Mouse (Mus musculus) C2C12 (cell line): Measurements from ENCODE around the gene Gga3.

Experiments used
- CEBPB ChIP-seq: IDR thresholded peaks from one replicate; pipeline ENCODE4 v1.6.1; 2011; ENCODE audit warnings: low read depth, mild to moderate bottlenecking, control low read depth, moderate library complexity
- CTCF ChIP-seq: IDR thresholded peaks from one replicate; pipeline ENCODE4 v1.5.1; 2011; ENCODE audit not compliant: control insufficient read depth, insufficient read depth, insufficient read length
- FOSL1 ChIP-seq: IDR thresholded peaks from one replicate; pipeline ENCODE4 v1.8.0; 2011; ENCODE audit warnings: mild to moderate bottlenecking, low read length; ENCODE audit not compliant: poor library complexity, insufficient read depth, severe bottlenecking
- MAX ChIP-seq: IDR thresholded peaks from one replicate; pipeline ENCODE4 v1.6.1; 2011; ENCODE audit warnings: mild to moderate bottlenecking, control low read depth
- USF1 ChIP-seq: IDR thresholded peaks from one replicate; pipeline ENCODE4 v1.6.1; 2011; ENCODE audit warnings: low read depth, mild to moderate bottlenecking, control low read depth, moderate library complexity

DNA sequence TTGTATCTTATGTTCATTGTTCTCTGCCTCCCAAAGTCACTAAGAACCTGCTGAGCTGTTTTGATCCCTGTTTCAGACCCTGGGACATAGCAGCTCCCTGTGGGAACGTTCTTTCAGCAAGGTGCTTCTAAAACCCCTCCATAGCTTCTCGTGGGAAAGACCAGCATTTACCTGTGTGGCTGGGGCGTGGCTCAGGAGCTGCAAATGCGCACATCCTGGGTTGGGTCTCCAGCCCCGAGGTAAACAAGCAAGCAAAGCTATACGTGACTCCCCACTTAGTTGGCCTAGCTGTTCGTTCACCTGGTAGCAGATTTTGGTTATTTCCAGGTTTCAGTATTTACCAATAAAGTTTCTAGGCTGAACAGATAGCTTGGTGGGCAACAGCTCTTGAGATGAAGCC, 28.4 kb upstream of the Gga3 start:
- TF ChIP-seq CTCF (no peak), CEBPB (no peak), USF1 (no peak), FOSL1 (no peak), MAX (no peak)
